Mouse (Mus musculus): ENCODE data around the gene Extl1. TPM values are rescaled to one million over a fixed set of nuclear protein-coding genes. Genes with fewer than 3 reads are reported as not detected.
A peak's percentile ranks its signal among the peaks of the same experiment; 100 is the strongest.

Gene Extl1
- total RNA-seq, 2 experiments from 2014 or later: 25.5 to 31.9 TPM

DNA sequence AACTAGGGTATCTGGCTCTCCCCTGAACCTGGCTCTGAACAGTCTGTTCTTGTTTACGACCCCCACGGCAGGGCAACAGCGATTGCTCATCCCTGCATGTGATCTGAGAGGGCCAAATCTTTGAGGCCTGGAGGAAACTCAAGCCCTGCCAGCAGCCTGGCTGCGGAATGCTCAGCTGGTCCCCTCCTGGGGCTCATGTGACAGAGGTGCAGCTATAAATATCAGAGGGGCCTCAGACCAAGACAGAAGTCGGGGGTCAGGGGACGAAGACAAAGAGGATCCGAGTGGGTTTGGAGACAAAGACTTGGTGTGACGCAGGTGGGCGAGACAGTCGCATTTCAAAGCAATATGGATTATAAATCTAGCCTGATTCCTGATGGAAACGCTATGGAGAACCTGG lies 68.8 kb downstream of the Extl1 start, which contains the start of gene Trim63:
Gene Trim63, plus strand, starts transcription at position 245 of the 400 bp plus-strand sequence.
- peak; percentile 89 for DNase-seq (ENCODE audit: low spot score)

DNA sequence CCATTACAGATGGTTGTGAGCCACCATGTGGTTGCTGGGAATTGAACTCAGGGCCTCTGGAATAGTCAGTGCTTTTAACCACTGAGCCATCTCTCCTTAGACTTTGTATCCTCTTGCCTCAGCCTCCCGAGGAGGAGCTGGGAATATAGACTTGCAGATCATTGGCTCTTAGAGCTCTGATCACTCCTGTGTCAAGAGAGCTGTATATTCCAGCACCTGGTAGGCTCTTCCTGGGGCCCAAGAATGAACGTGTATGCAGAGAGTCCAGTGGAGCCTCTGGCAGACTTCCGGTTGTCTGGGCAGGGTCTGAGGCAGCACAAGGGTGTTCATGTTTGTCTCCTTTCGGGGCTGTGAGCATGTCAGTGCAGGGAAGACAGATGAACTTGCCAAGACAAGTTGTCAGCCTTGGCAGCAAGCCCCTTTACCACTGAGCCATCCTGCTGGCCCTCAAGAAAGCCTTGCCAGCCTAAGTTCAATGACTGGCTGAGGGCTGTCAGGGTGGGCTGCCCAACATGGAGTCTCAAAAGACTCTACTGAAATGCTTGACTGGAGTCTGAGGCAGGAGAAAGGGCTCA lies 69.5 kb downstream of the Extl1 start:
- DNase-seq (ENCODE audit: low spot score): peak; percentile 69

DNA sequence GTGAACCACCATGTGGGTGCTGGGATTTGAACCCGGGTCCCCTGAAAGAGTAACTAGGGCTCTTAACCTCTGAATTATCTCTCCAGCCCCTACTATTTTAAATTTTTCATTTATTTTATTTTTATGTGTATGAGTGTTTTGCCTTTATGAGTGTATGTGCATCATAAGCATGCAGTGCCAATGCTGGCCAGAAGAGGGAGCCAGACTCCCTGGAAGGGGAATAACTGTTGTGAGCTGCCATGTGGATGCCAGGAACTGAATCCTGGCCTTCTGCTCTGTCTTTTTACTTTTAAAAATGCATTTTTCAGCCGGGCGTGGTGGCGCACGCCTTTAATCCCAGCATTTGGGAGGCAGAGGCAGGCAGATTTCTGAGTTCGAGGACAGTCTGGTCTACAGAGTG lies 70.7 kb downstream of the Extl1 start:
- DNase-seq (ENCODE audit: low spot score): no peak

DNA sequence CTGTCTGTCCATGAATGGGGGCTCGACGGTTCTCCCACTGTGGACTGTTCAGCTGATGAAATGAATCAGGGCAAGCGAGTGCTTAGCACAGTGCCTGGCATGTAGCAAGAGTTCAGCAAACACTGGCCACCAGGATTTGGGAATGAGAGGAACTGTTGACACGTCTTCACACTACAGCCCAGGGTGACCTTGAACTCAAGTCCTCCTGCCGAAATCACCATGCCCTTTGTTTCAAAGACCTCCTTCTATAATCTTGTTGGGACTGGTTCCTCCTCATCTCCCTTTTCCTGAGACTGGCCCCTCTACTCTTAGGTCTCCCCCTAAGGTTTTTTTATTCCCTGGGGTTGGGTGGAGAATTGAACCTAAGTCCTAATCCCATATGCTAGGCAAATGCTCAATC lies 71.3 kb downstream of the Extl1 start:
- DNase-seq (ENCODE audit: low spot score): no peak

DNA sequence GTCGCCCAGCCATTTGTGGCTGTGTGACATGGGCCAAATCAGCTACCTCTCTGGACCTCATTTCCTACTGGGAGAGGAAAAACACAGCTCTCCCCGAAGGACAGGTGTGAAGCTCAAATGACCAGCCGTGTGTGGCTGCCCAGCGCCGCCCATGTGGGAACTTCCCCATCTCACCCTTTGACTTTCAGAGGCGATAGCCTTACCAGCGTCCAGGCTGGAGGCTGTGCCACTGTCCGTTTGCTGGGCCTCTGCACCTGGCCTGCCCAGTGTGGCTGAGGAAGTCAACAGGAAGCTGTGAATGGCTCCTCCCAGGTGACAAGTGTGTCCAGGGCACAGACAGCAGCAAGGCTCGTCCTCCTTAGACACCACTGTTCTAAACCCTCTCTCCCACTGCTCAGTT lies 71.9 kb downstream of the Extl1 start:
- peak; percentile 81 for DNase-seq (ENCODE audit: low spot score)

DNA sequence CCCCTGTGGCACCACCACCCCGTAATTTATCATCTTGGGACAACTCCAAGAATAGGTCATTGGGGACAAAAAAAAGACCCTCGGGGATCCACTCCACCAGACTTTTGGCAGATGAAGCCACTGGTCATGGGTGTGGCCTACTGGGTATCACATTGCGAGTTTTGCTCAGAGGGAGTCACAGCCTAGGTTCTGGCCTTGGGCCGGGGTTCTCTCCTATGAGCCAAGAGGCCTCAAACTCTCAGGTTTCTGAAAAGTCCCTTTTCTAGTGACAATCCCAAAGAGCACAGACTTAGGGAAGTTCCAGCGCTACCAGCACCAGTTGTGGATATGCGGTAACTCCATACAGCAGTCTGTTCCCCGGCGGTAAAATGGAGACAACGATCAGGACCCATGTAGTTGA lies 73.0 kb downstream of the Extl1 start:
- no peak for DNase-seq (ENCODE audit: low spot score)

DNA sequence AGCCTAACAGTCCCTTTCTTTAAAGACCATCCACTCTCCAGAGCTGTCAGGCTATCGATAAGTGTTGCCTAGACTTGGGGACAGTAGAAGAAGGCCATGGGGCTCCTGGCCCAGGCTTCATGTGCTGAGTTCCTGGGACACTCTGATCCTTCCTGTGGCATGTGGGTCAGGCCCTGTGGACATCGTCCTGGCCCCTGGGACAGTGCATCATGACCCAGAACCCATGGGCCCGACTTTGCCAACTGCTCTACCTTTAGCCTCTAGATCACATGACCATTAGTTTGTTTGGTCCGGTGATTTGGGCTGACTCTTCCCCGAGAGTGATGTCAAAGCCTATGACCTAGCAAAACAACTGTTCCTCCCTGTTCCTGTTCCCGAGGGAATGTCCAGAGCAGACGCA lies 73.5 kb downstream of the Extl1 start:
- peak; percentile 63 for DNase-seq (ENCODE audit: low spot score)

DNA sequence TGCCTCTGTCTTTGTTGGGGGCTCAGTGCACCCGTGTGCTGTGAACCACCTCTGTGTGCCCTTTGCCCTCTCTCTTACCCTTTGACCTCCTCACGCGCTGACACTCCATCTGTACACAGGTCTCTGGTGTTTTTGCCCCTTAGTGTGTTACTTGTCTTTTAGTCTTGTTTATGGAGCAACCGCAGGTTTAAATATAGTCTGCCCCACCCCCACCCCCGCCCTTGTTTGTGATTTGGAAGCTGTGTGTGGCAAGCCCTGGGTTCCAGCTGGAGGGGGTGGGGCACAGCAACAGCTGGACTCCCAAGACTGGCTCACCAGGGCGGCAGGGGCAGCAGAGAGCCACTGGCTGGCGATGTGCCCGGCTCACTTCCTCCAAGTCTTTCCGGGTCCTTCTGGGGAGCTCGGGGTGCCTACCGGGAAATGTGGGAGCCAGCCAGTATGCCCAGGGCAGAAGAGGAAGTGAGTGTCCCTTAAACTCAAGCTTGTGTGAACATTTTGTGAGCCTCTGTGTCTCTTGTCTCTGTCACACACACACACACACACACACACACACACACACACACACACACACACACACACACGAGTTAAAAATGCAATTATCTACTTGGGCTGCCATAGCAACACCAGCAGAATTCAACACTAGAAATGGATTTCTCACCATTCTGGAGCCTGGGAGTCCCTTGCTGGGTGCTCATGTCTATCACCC lies 76.1 kb downstream of the Extl1 start:
- peak; percentile 87 for DNase-seq (ENCODE audit: low spot score)

DNA sequence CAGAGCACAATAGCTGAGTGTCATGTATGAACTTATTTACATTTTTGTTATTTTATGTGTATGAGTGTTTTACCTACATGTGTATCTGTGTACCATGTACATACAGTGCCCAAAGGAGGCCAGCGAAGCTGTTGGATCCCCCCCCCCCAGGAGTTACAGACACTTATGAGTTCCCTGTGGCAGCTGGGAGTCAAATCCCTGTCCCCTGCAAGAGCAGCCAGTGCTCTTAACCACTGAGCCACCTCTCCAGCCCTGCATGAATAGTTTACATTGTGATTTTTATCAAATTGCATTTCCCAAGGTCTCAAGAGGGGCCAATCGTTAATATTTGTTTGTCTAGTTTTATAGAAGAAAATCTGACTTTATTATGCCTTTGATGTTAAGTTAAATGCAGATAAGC lies 76.7 kb downstream of the Extl1 start:
- no peak for DNase-seq (ENCODE audit: low spot score)

Other genes starting within 250 kb of the Extl1 start
- 10 to 100 TPM; 58.4 to 80.2 TPM for gene Cep85, start 196.7 kb downstream of the Extl1 start, total RNA-seq (2021)
- not detected for gene Gm7534, start 180.8 kb downstream of the Extl1 start, total RNA-seq (2021)
- gene Catsper4, start 156.5 kb downstream of the Extl1 start, total RNA-seq (2021): 1 to 10 TPM in 1 of 2 experiments, under 1 TPM in 1; 0.84 to 2.9 TPM
- 10 to 100 TPM; 44.4 to 65.0 TPM for gene Cnksr1, start 145.5 kb downstream of the Extl1 start, total RNA-seq (2021)
- under 1 TPM; 0.69 to 0.73 TPM for gene E130218I03Rik, start 140.2 kb downstream of the Extl1 start, total RNA-seq (2021)
- gene Zfp593, start 138.3 kb downstream of the Extl1 start, total RNA-seq (2021): 1 to 10 TPM; 4.7 to 5.7 TPM
- gene Gm30191, start 136.9 kb downstream of the Extl1 start, total RNA-seq (2021): not detected
- gene Grrp1, start 129.7 kb downstream of the Extl1 start, total RNA-seq (2021): 1 to 10 TPM; 2.9 to 3.1 TPM
- 1 to 10 TPM; 3.9 to 5.7 TPM for gene Pdik1l, start 96.0 kb downstream of the Extl1 start, total RNA-seq (2021)
- gene Trim63, start 68.7 kb downstream of the Extl1 start, total RNA-seq (2021): 100 to 1,000 TPM; 322 to 461 TPM
- gene Slc30a2, start 40.7 kb downstream of the Extl1 start, total RNA-seq (2021): 10 to 100 TPM in 1 of 2 experiments, 1 to 10 TPM in 1; 5.4 to 12.7 TPM
- 1 to 10 TPM; 2.5 to 2.6 TPM for gene Pafah2, start 12.5 kb upstream of the Extl1 start, total RNA-seq (2021)
- gene Stmn1, start 84.5 kb upstream of the Extl1 start, total RNA-seq (2021): 1 to 10 TPM; 2.5 to 3.5 TPM
- gene Paqr7, start 112.8 kb upstream of the Extl1 start, total RNA-seq (2021): 1 to 10 TPM; 2.9 to 4.4 TPM
- not detected for gene Aunip, start 127.1 kb upstream of the Extl1 start, total RNA-seq (2021)
- 100 to 1,000 TPM; 139 to 147 TPM for gene Mtfr1l, start 151.5 kb upstream of the Extl1 start, total RNA-seq (2021)
- 1 to 10 TPM; 4.2 to 4.9 TPM for gene Selenon, start 168.3 kb upstream of the Extl1 start, total RNA-seq (2021)